ENCODE assay signal across 8 mouse cellular contexts in the genomic region with DNA sequence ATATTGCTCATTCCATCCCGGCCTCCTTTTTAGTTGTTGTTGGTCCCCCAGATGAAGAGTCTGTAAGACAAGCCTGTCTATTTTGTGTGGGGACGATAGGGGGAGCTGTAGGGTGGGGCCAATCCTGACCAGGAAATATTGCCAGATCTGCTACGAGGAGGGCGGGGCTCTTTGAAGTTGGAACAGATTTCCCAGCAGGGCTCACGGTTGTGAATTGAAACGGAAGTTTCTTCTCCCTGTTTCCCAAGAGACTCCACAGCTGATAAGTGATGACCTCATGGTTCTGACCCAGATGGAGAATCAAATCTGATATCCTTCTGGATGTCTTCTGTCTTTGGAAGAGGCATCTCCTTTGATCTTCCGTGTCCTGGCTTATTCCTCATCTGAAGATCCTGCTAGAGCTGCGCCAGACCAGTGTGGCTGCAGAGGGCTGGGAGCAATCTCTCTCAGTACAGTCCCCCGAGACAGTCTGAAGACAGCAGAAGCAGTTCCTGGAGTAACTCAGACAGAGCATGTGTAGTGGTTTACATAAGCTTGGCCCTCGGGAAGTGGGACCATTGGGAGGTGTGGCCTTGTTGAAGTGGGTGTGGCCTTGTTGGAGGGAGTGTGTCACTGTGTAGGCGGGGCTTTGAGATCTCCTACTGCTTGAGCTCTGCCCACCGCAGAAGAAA.
A peak's percentile ranks its signal among the peaks of the same experiment; 100 is the strongest.
DNase-seq lines count a peak whose midpoint lies in the region; ATAC-seq lines count a peak whose summit lies in the region.

No protein-coding gene starts in this region.

- no peaks in the 10 kb centered on the region for H3K36me3 ChIP-seq in limb, embryonic 12.5 days
- no peaks in the 10 kb centered on the region for H3K36me3 ChIP-seq in midbrain, embryonic 12.5 days

- H3K9me3 ChIP-seq in limb, embryonic 12.5 days, result no peaks in the 10 kb centered on the region
- H3K9me3 ChIP-seq in midbrain, embryonic 12.5 days, result no peaks in the 10 kb centered on the region

- 0 out of 2 replicates have a peak overlapping the region, but pooled peaks have one; percentile 3 for H3K4me3 ChIP-seq in limb, embryonic 12.5 days (replicated peaks)
- H3K4me3 ChIP-seq in midbrain, embryonic 12.5 days, result 0 out of 2 replicates have a peak overlapping the region, but pooled peaks have one; percentile 6

- intact Hi-C loops in gastrocnemius, postnatal 36 days (cut with DNase I), result no loop called here

- WGBS in limb, embryonic 12.5 days, result 11% methylated on average over 12 of the region's 12 CpGs
- 16% methylated on average over 12 of the region's 12 CpGs for WGBS in midbrain, embryonic 12.5 days

- H3K4me1 ChIP-seq in limb, embryonic 12.5 days (replicated peaks), result 0 out of 2 replicates have a peak, but pooled peaks cover 5% of the 10 kb centered on the region
- peaks cover 8% of the 10 kb centered on the region; the same call in 1 of the 2 replicates for H3K4me1 ChIP-seq in midbrain, embryonic 12.5 days

- H3K9ac ChIP-seq in limb, embryonic 12.5 days (replicated peaks), result no peak overlapping the region
- no peak overlapping the region for H3K9ac ChIP-seq in midbrain, embryonic 12.5 days (replicated peaks)

- no peak for ATAC-seq in limb, embryonic 12.5 days (ENCODE audit: insufficient number of reproducible peaks, insufficient read depth, low FRiP score, low TSS enrichment, low read depth)
- peak; percentile 69 for ATAC-seq in midbrain, embryonic 12.5 days (ENCODE audit: low FRiP score, low read depth)

- no peak overlapping the region for H3K27ac ChIP-seq in limb, embryonic 12.5 days
- no peak overlapping the region for H3K27ac ChIP-seq in midbrain, embryonic 12.5 days (replicated peaks)

- H3K27me3 ChIP-seq in limb, embryonic 12.5 days, result 0 out of 2 replicates have a peak, but pooled peaks cover 2% of the 10 kb centered on the region
- no peaks in the 10 kb centered on the region for H3K27me3 ChIP-seq in midbrain, embryonic 12.5 days

- DNase-seq in urinary bladder, postnatal 14 days (ENCODE audit: low spot score), result peak; percentile 76
- no peak for DNase-seq in urinary bladder, adult 2 months (ENCODE audit: low spot score)
- peak; percentile 85 for DNase-seq in embryo, embryonic 10 days (ENCODE audit: low spot score)
- DNase-seq in gastrocnemius, postnatal 36 days, result peak; percentile 60 to 63
- peak; percentile 3 for DNase-seq in induced T-regulatory cell, adult 2 months (ENCODE audit: low read depth)
- DNase-seq in urinary bladder, postnatal 4 days (ENCODE audit: low spot score in 2 of 2), result peak; percentile 67 to 79

- H3K4me2 ChIP-seq in limb, embryonic 12.5 days, result peak overlapping the region; percentile 38
- peak overlapping the region; percentile 27 for H3K4me2 ChIP-seq in midbrain, embryonic 12.5 days (replicated peaks)
